Mouse (Mus musculus) embryonic facial prominence, embryonic 12.5 days (tissue): ENCODE results near the gene Xcl1. TPM values are rescaled to one million over a fixed set of nuclear protein-coding genes. Genes with fewer than 3 reads are reported as not detected.

Experiments
- polyA plus RNA-seq: library from polyadenylated mRNA; unstranded; fragments of >200 nt; fragmentation: Nextera tagmentation; extraction: Ambion mirVana; gene quantifications from 2 replicates; pipeline ENCODE4 v1.2.1, GENCODE M21; 2016

Gene Xcl1
- polyA plus RNA-seq, 1 experiment from 2014 or later, result not detected

Other genes starting within 250 kb of the Xcl1 start
- 0.42 and 1.0 TPM in 2 replicates for gene Dpt, start 138.9 kb downstream of the Xcl1 start, polyA plus RNA-seq
- gene Tbx19, start 225.2 kb upstream of the Xcl1 start, polyA plus RNA-seq, result not detected in 2 replicates